Mouse (Mus musculus): Measurements from ENCODE around the gene Ntm. TPM values are rescaled to one million over a fixed set of nuclear protein-coding genes. Genes with fewer than 3 reads are reported as not detected.

Ntm gene
- polyA plus RNA-seq, 1 experiment = 0.48 TPM

GRCm38 (mm10) chr9:29531147-29531917, 431.6 kb downstream of the Ntm start:
- Histone ChIP-seq H3K27ac (replicated peaks; ENCODE audit: low read depth, low read length) (no peak overlapping the region), H3K4me1 (ENCODE audit: control insufficient read depth, insufficient read depth, insufficient read length, low read length) (no peaks in the 10 kb centered on the region), H3K4me3 (ENCODE audit: insufficient read depth, low read depth, low read length) (no peak overlapping the region)

GRCm38 (mm10) chr9:29524109-29524508, 438.8 kb downstream of the Ntm start:
- Histone ChIP-seq H3K4me3 (ENCODE audit: insufficient read depth, low read depth, low read length) (no peak overlapping the region), H3K27ac (replicated peaks; ENCODE audit: low read depth, low read length) (no peak overlapping the region), H3K4me1 (ENCODE audit: control insufficient read depth, insufficient read depth, insufficient read length, low read length) (no peaks in the 10 kb centered on the region)

GRCm38 (mm10) chr9:29523221-29523620, 439.7 kb downstream of the Ntm start:
- Histone ChIP-seq H3K27ac (replicated peaks; ENCODE audit: low read depth, low read length) (no peak overlapping the region), H3K4me3 (ENCODE audit: insufficient read depth, low read depth, low read length) (no peak overlapping the region), H3K4me1 (ENCODE audit: control insufficient read depth, insufficient read depth, insufficient read length, low read length) (no peaks in the 10 kb centered on the region)

GRCm38 (mm10) chr9:29519181-29519580, 443.8 kb downstream of the Ntm start:
- H3K27ac ChIP-seq (replicated peaks; ENCODE audit: low read depth, low read length) = no peak overlapping the region
- no peaks in the 10 kb centered on the region for H3K4me1 ChIP-seq (ENCODE audit: control insufficient read depth, insufficient read depth, insufficient read length, low read length)
- H3K4me3 ChIP-seq (ENCODE audit: insufficient read depth, low read depth, low read length) = no peak overlapping the region

DNA sequence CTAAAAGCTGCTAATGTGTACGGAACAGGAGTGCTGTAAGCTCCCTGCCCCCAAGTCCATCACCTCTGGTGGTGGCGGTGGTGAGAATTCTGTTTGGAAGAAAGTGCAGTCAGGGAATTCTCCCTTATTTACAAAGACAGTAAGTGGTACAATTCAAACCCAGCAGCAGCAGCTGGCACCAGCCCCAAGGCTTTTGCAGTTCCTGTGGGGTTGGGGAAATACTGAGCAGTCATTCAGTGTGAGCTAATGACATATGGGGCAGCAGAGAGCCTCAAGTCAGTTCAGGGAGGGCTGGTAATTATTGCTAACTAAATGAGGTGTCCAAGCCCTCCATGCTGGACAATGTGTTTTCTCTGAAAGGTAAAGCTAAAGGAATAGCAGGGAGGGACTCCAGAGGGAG, 446.3 kb downstream of the Ntm start:
- no peak overlapping the region for H3K4me3 ChIP-seq (ENCODE audit: insufficient read depth, low read depth, low read length)
- H3K4me1 ChIP-seq (ENCODE audit: control insufficient read depth, insufficient read depth, insufficient read length, low read length) = no peaks in the 10 kb centered on the region
- H3K27ac ChIP-seq (replicated peaks; ENCODE audit: low read depth, low read length) = no peak overlapping the region

DNA sequence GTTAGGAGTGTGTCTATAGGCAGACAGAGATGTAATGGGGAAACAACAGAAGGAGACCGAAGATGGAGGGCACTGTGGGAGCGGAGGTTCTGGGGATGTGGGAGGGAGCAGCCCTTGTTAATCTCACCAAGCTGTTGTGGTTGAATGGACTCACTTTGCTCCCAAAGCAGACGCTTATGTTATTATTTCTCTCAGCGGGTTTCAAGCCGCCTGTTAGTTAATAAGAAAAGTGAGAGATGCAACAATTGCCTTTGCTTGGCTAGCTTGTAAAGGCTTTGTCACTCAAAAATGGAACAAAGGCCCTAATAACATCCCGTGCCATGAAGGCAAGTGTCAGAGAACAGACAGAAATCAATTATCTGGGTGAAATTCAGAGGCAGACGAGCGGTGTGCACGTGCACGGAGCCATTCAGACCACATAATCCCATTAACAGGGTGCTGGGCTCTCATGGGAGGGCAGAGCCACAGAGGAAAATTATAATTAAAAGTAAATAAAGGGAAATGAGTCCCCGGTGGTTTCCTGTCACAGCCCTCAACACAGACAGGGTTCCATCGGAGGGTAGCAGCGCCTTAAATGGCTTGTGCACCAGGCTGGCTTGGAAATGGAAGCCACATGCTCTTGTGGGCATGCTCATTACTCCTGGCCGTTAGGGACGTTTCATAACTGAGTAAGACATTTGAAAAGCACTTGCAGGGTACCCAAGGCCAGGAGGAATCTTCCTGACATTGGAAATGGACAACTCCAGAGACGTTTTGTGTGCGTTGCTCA, 448.2 kb downstream of the Ntm start:
- Histone ChIP-seq H3K4me1 (ENCODE audit: control insufficient read depth, insufficient read depth, insufficient read length, low read length) (no peaks in the 10 kb centered on the region), H3K4me3 (ENCODE audit: insufficient read depth, low read depth, low read length) (no peak overlapping the region), H3K27ac (replicated peaks; ENCODE audit: low read depth, low read length) (no peak overlapping the region)

DNA sequence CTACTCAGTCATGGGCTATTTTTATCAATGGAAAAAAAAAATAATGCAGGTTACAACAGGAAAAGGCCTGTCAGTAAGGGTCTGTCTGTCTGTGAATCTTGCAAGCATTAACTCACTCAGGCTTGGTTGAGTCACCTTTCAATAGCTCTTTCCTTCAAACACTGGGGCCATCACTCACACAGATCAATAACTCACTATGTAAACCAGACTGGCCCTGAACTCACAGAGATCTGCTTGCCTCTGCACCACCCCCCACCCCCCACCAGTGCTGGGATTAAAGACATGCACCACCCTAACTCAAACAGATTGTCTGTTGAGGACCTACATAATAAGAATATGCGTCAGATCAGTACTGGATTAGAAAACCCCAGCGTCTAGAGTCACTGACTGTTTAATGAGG, 466.9 kb downstream of the Ntm start:
- no peaks in the 10 kb centered on the region for H3K4me1 ChIP-seq (ENCODE audit: control insufficient read depth, insufficient read depth, insufficient read length, low read length)
- no peak overlapping the region for H3K27ac ChIP-seq (replicated peaks; ENCODE audit: low read depth, low read length)
- no peak overlapping the region for H3K4me3 ChIP-seq (ENCODE audit: insufficient read depth, low read depth, low read length)

DNA sequence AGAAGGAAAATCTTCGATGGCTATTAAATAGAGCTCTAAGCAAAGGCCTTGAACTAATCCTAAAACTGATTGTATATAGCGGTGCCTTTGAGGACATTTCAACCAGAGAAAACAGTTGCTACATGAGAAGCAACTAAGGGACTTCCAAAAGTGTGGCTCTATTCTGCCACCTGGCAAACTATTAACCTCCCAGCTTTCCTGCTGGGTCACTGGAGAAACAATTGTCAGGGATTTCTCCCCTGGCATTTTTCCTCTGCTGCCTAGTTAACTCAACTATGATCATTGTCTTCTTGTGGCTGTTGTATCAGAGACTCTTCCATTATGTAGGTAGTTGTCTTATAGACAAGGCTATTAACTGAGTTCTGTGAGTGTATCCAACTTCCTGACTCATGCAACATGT, 480.7 kb downstream of the Ntm start:
- Histone ChIP-seq H3K4me3 (ENCODE audit: insufficient read depth, low read depth, low read length) (no peak overlapping the region), H3K27ac (replicated peaks; ENCODE audit: low read depth, low read length) (no peak overlapping the region), H3K4me1 (ENCODE audit: control insufficient read depth, insufficient read depth, insufficient read length, low read length) (no peaks in the 10 kb centered on the region)

GRCm38 (mm10) chr9:29479051-29479450, 483.9 kb downstream of the Ntm start:
- no peaks in the 10 kb centered on the region for H3K4me1 ChIP-seq (ENCODE audit: control insufficient read depth, insufficient read depth, insufficient read length, low read length)
- H3K27ac ChIP-seq (replicated peaks; ENCODE audit: low read depth, low read length) = no peak overlapping the region
- H3K4me3 ChIP-seq (ENCODE audit: insufficient read depth, low read depth, low read length) = no peak overlapping the region

GRCm38 (mm10) chr9:29477219-29477618, 485.7 kb downstream of the Ntm start:
- H3K4me1 ChIP-seq (ENCODE audit: control insufficient read depth, insufficient read depth, insufficient read length, low read length) = no peaks in the 10 kb centered on the region
- no peak overlapping the region for H3K4me3 ChIP-seq (ENCODE audit: insufficient read depth, low read depth, low read length)
- no peak overlapping the region for H3K27ac ChIP-seq (replicated peaks; ENCODE audit: low read depth, low read length)

DNA sequence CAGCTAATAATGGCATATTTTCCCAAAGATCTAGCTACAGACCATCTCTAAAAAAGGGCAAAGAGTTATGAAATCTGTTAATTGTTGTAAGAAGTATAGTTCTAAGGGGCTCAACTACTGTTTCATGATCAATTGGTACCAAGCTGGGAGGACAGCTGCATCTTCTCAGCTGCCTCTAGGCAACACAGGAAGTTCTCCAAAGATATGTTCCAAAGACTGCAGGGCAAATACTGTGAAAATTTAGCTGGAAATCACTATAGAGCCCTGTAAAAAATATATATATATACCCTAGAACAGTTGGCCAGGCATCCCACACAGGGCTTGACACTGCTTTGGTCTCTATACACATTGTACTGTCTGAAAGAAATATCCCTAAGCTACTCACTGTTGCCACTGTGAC, 489.5 kb downstream of the Ntm start:
- Histone ChIP-seq H3K4me3 (ENCODE audit: insufficient read depth, low read depth, low read length) (no peak overlapping the region), H3K4me1 (ENCODE audit: control insufficient read depth, insufficient read depth, insufficient read length, low read length) (no peaks in the 10 kb centered on the region), H3K27ac (replicated peaks; ENCODE audit: low read depth, low read length) (no peak overlapping the region)

- H3K4me1 ChIP-seq (ENCODE audit: control insufficient read depth, insufficient read depth, insufficient read length, low read length) = no peaks in the 10 kb centered on the region
- H3K27ac ChIP-seq (replicated peaks; ENCODE audit: low read depth, low read length) = no peak overlapping the region
- H3K4me3 ChIP-seq (ENCODE audit: insufficient read depth, low read depth, low read length) = no peak overlapping the region
Observed at GRCm38 (mm10) chr9:29472226-29472625, 490.7 kb downstream of the Ntm start.

DNA sequence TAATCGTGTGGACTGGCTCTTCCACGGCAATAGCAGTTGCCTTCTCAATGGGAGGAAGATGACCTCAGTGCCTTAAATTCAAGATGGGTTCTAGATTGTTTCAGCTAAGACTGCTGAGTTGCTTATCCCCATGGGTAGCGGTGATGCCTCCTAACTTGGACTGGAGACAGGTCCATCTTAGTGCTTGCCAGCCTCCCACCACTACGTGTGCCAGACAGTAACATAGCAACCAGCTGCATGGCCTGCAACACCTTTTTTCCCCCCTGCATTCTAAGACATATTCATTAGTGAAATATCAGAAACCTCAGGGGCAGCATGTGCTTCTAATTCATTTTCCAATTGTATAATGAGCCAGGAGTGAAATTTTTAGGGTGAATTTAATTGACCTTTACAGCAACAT, 498.2 kb downstream of the Ntm start:
- no peak overlapping the region for H3K4me3 ChIP-seq (ENCODE audit: insufficient read depth, low read depth, low read length)
- H3K27ac ChIP-seq (replicated peaks; ENCODE audit: low read depth, low read length) = no peak overlapping the region
- H3K4me1 ChIP-seq (ENCODE audit: control insufficient read depth, insufficient read depth, insufficient read length, low read length) = no peaks in the 10 kb centered on the region

GRCm38 (mm10) chr9:29462970-29463593, 499.9 kb downstream of the Ntm start:
- Histone ChIP-seq H3K27ac (replicated peaks; ENCODE audit: low read depth, low read length) (no peak overlapping the region), H3K4me3 (ENCODE audit: insufficient read depth, low read depth, low read length) (no peak overlapping the region), H3K4me1 (ENCODE audit: control insufficient read depth, insufficient read depth, insufficient read length, low read length) (no peaks in the 10 kb centered on the region)

GRCm38 (mm10) chr9:29457976-29458572, 504.9 kb downstream of the Ntm start:
- Histone ChIP-seq H3K4me3 (ENCODE audit: insufficient read depth, low read depth, low read length) (no peak overlapping the region), H3K4me1 (ENCODE audit: control insufficient read depth, insufficient read depth, insufficient read length, low read length) (no peaks in the 10 kb centered on the region), H3K27ac (replicated peaks; ENCODE audit: low read depth, low read length) (no peak overlapping the region)
